Mouse (Mus musculus): ENCODE results near the gene Sema4d.

- TF ChIP-seq CTCF (IDR thresholded peaks at IDR 0.05; ENCODE audit: low read depth) (no peak), EP300 (optimal IDR thresholded peaks at IDR 0.05) (no peak)
Observed at GRCm38 (mm10) chr13:51833611-51834010, 40.1 kb upstream of the Sema4d start.
